Mouse (Mus musculus): ENCODE results near the gene Flcn.
A peak's percentile ranks its signal among the peaks of the same experiment; 100 is the strongest.

The Flcn gene

DNA sequence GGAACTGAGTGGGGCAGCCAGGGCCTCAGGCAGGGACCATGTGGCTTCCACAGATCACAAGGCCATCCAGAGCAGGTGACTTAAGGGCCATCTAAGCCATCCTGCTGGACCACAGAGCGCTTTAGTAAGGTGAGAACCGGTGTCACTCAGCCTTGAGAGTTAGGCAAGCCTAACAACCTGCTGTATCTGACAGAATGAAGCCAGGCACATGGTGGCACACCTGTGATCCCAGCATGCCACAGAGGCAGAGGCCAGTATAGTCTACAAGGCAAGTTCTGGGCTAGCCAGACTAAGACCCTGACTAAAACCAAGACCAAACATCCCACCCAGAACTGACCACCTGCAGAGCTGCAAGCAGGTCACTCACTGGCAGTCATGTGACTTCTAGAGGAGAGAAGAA, 4.2 kb downstream of the Flcn start:
- DNase-seq (ENCODE audit: low read depth, low spot score) = no peak

GRCm38 (mm10) chr11:59805256-59805655, 4.6 kb downstream of the Flcn start:
- no peak for DNase-seq (ENCODE audit: low read depth, low spot score)

- DNase-seq (ENCODE audit: low read depth, low spot score) = no peak
These were observed 5.3 kb downstream of the Flcn start for GRCm38 (mm10) chr11:59804409-59805110.

GRCm38 (mm10) chr11:59803516-59803915, 6.3 kb downstream of the Flcn start:
- DNase-seq (ENCODE audit: low read depth, low spot score) = no peak

DNA sequence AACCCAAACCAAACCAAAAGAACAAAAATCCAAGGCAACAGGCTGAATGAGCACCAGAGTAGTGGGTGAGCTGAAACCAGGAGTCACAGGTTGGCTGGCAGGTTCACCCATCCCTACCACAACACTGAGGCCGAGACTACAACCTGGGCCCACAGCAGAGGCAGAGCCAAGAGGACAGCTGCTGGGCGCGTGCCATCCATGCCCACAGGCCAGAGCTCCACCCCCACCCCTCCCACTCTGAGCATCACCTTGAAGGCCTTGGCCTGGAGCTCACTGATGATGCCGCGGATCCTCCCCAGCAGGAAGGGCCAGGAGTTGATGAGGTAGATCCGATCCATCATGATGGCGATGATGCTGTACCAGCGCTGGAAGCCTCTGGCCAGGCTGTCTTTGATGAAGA, 7.9 kb downstream of the Flcn start:
- no peak for DNase-seq (ENCODE audit: low read depth, low spot score)

GRCm38 (mm10) chr11:59800412-59800811, 9.4 kb downstream of the Flcn start:
- no peak for DNase-seq (ENCODE audit: low read depth, low spot score)

DNA sequence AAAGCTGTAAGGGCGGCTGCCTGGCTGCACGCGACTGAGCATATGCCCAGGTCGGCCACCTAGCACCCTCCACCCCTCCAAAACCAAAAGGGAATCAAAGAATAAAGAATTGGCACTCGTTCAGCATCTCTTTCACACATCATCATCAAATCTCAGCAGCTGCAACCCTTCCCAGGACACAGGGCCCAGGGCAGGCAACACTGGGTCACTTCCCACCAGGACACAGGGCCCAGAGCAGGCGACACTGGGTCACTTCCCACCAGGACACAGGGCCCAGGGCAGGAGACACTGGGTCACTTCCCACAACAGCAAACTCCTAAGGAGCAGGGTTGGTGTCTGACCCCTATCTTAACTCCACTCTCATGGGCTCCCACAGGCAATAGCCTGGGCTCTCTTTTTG, 16.4 kb downstream of the Flcn start:
- DNase-seq (ENCODE audit: low read depth, low spot score) = no peak

- no peak for DNase-seq (ENCODE audit: low read depth, low spot score)
These were observed 20.5 kb downstream of the Flcn start for GRCm38 (mm10) chr11:59789311-59789710.

GRCm38 (mm10) chr11:59787199-59787781, 22.5 kb downstream of the Flcn start, which contains the start of gene Pld6:
Gene Pld6, minus strand, starts transcription at chr11:59787645.
- DNase-seq (ENCODE audit: low read depth, low spot score) = peak; percentile 79

DNA sequence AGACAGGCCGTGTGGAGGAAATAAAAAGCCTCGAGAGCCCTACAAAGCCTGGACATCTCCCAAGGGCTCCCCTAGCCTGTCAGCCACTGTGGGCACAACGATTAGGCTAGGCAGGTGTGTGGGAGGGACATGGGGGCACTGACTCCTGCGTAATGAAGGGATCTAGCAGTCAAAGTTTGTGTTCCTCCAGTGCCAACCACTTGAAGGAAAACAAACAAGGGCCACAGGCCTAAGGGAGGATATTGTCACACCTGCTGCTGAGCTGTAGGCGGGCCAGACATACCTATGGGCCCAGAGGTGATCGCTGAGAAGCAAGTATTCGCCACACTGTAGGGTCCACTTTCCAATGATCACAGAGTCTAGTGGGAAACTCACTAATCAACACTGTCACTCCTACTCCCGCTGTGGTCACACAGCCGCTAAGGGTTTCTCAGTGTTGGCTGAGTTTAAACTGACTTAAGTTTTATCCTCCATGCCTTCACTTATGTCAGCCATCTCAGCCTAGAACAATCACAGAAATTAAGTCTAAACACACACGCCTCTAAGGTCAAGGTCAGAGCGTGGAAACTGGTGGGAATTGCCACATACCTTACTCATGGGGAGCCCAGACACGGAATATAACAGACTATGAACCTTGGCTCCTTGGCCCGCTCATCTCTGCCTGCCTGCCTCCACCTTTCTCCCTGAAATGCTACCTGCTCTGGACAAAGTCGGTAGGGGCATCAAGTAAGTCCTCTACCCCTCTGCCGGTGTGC, 23.2 kb downstream of the Flcn start:
- DNase-seq (ENCODE audit: low read depth, low spot score) = no peak

GRCm38 (mm10) chr11:59783591-59783990, 26.2 kb downstream of the Flcn start:
- no peak for DNase-seq (ENCODE audit: low read depth, low spot score)

DNA sequence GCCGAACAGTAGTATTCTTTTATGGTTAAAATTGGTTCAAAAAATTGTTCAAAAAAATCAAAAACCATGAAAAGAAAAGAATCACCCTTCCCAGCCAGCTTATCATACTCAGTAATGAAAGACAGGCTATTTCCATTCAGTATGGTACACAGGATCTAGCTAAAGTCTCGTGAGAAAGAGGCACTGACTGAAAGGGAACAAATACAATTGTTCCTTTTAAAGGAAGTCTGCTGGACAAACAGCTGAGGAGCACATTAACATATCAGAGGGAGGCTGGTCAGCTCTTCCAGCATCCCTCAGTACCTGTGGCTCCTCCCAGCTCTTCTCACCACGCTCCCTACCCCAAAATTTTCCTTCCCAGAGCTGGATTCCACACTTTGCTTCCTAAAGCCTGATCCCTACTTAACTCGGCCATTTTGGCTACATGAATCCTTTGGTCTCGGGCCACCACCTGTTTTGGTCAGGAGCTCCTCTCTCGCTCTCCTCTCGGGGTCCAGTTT, 27.7 kb downstream of the Flcn start:
- DNase-seq (ENCODE audit: low read depth, low spot score) = no peak

- no peak for DNase-seq (ENCODE audit: low read depth, low spot score)
These were observed 29.6 kb downstream of the Flcn start for GRCm38 (mm10) chr11:59780241-59780640.

DNA sequence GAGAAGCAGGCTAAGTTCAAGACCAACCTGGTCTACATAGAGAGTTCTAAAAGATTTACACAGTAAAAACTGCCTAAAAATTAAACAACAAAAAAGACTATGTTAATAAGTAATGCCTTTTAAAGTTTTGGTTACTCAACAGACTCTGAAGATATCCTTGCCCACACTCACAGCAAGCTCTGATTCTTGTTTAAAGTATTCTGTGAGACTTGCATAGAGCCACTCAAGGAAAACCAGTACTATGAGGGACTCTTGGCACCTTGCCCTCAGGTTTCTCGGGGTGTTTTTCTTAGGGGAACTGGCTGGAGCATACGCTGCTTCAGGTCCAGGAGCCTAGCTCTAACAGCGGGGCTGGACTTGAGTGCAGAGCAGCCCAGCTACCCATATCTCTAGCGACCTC, 30.4 kb downstream of the Flcn start:
- no peak for DNase-seq (ENCODE audit: low read depth, low spot score)

DNA sequence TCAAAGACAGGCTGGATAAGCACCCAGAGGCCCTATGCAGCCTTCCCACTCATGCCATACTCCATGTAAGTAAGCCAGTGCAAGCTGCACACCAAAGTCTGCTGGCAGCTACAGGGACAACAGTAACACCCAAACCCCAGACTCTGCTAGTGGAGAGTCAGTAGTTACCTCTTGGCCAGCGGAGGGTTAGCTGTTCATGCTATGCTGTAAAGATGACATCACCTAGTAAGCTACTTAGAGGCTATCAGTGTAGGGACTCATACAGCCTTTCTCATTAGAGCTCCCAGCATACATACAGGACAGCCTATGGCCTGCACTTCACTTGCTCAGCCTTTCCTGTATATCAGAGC, 31.0 kb downstream of the Flcn start:
- DNase-seq (ENCODE audit: low read depth, low spot score) = no peak

DNA sequence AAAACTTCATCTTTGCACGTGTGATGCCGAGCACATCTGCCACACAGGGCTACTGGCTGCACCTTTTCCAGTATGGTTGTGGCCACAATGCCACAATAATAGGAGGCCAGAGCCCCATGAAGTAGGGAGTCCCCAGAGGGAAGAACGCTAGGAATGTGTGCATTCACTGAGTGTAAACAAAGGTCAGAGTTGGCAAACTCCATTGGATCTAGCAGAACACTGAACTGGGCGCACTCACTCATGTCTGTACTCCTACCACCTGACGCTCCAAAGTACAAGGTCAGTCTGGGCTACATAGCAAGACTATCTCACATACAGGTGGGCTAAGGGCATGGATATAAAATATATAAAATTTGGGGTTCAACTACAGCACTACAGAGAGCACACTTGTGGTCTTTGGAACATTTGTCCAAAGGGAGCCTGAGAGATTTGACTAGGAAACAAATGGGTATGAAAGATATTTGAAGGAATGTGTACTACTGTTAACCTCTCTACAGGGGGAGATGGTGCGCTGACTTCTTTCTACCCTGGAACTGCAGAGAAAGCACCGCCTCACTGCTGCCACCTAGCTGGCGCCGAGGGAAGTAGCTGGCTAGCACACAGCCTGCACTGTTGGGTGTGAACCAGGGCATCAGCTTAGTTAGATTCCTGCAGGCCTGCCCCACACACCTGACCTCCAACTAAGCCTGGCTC, 31.5 kb downstream of the Flcn start:
- peak; percentile 85 for DNase-seq (ENCODE audit: low read depth, low spot score)

DNA sequence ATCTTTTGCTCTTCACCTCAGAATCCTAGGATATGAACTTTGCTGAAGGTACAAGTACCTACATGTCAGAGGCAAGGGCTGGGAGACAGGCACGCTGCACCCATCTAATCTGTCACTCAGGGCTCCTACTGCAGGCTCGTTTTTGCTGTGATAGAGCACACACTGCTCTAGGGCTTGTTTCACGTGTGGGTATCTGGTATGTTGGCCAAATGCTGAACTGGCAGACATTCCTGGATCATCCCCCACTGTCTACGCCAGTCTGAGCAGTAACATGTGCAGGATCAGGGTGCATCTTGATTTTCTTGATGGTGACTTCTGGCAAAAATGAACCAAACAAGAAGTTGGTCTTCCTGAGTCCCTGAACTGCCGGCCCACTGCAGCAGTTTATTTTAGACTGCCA, 32.6 kb downstream of the Flcn start:
- no peak for DNase-seq (ENCODE audit: low read depth, low spot score)

- DNase-seq (ENCODE audit: low read depth, low spot score) = no peak
These were observed 34.2 kb downstream of the Flcn start for GRCm38 (mm10) chr11:59775435-59776148.

DNA sequence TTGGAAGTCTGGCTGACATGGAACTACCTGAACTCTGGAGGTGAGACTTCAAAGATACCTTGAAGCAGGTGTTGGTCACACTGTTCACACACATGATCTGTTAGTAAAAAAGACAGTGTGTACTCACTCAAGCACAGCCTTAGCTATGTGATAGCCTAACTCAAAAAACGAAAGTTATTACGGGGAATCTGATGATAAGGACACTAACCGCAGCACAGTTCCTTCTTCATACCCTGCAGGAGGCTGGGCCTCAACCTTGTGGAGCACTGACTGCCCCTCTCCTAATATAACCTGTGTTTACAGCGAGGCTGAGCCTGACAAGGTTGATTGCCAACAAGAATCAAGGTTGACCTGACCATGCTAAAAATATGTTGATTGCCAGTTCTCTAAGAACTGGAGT, 35.3 kb downstream of the Flcn start:
- DNase-seq (ENCODE audit: low read depth, low spot score) = no peak

- DNase-seq (ENCODE audit: low read depth, low spot score) = no peak
These were observed 36.9 kb downstream of the Flcn start for GRCm38 (mm10) chr11:59772902-59773301.

GRCm38 (mm10) chr11:59772291-59772690, 37.5 kb downstream of the Flcn start:
- no peak for DNase-seq (ENCODE audit: low read depth, low spot score)

- no peak for DNase-seq (ENCODE audit: low read depth, low spot score)
These were observed 39.1 kb downstream of the Flcn start for GRCm38 (mm10) chr11:59770753-59771152.
